ENCODE assay signal across 13 mouse cellular contexts in the genomic region with DNA sequence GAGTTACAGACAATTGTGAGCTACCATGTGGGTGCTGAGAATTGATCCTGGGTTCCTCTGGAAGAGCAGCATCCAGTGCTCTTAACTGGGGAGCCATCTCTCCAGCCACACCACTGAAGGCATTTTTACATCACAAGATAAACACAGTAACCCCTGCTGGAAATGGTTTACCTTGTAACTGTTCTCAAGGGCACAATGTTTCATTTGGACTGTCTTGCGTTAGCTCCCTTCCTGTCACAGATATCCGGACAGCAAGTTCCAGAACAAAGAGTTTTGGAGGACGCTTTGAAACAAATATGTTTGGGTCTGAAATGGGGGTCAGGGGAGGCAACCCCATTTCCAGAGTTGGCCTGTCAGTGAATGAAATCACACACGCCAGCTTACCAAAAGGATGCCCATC. TPM values are rescaled to one million over a fixed set of nuclear protein-coding genes. Genes with fewer than 3 reads are reported as not detected.
DNase-seq lines count a peak whose midpoint lies in the region; TF ChIP-seq lines count a peak whose summit lies in the region.
"Had no signal": no experiment of that assay in that cellular context is flagged by ENCODE, and none has a peak within 500 bp of the region (broad histone marks: within the 10 kb centered on the region; RNA-seq: fewer than 3 reads in every experiment).

No protein-coding gene starts in this region.

- intact Hi-C loops in heart, postnatal 25 days (cut with DNase I) = no loop called here

- no peaks in the 10 kb centered on the region for H3K27me3 ChIP-seq in heart, embryonic 10.5 days (ENCODE audit: insufficient read depth, poor library complexity, severe bottlenecking)
- peaks cover 2% of the 10 kb centered on the region; the same call in 1 of the 2 replicates for H3K27me3 ChIP-seq in E14TG2a.4 (ENCODE audit: insufficient read depth, low read length)
- no peaks in the 10 kb centered on the region for H3K27me3 ChIP-seq in limb, embryonic 10.5 days (ENCODE audit: low read depth, poor library complexity, severe bottlenecking)
- H3K27me3 ChIP-seq: intestine, embryonic 15.5 days had no signal

- DNase-seq in heart, embryonic 10.5 days (ENCODE audit: low spot score) = no peak
- DNase-seq in heart, postnatal 25 days (ENCODE audit: low spot score) = no peak
- DNase-seq in layer of hippocampus, adult 2 months (ENCODE audit: low spot score in 2 of 2) = no peak
- no peak for DNase-seq in layer of hippocampus, adult 11-12 months (ENCODE audit: low spot score)
- DNase-seq in limb, embryonic 10.5 days (ENCODE audit: low spot score) = no peak
- DNase-seq in T-cell, adult 2 months (ENCODE audit: low spot score) = no peak
- DNase-seq: cerebellum, adult 11 months; layer of hippocampus, adult 9-11 months; right cerebral cortex, adult 18-20 months; thymus, adult 18-20 months had no signal

- TF ChIP-seq CTCF in layer of hippocampus, adult 2 months (conservative IDR thresholded peaks at IDR 0.05) = no peak
- TF ChIP-seq CTCF in E14TG2a.4 (conservative IDR thresholded peaks at IDR 0.05; ENCODE audit: low read length) = no peak

- 73% methylated on average over 4 of the region's 4 CpGs for WGBS in heart, embryonic 10.5 days
- 88% methylated on average over 4 of the region's 4 CpGs for WGBS in limb, embryonic 10.5 days

- H3K9me3 ChIP-seq in heart, embryonic 10.5 days = no peaks in the 10 kb centered on the region
- H3K9me3 ChIP-seq in E14TG2a.4 (ENCODE audit: low read length) = no peaks in the 10 kb centered on the region
- H3K9me3 ChIP-seq in limb, embryonic 10.5 days (replicated peaks) = no peaks in the 10 kb centered on the region
- H3K9me3 ChIP-seq: intestine, embryonic 15.5 days had no signal

- no peaks in the 10 kb centered on the region for H3K36me3 ChIP-seq in heart, embryonic 10.5 days
- H3K36me3 ChIP-seq in E14TG2a.4 (ENCODE audit: insufficient read depth, low read length) = no peaks in the 10 kb centered on the region
- H3K36me3 ChIP-seq in limb, embryonic 10.5 days = no peaks in the 10 kb centered on the region
- H3K36me3 ChIP-seq: intestine, embryonic 15.5 days had no signal

- H3K4me1 ChIP-seq in heart, embryonic 10.5 days = peaks cover 39% of the 10 kb centered on the region
- peaks cover 72% of the 10 kb centered on the region for H3K4me1 ChIP-seq in E14TG2a.4 (replicated peaks; ENCODE audit: low read depth, low read length)
- peaks cover 37% of the 10 kb centered on the region for H3K4me1 ChIP-seq in limb, embryonic 10.5 days

- H3K27ac ChIP-seq in heart, embryonic 10.5 days = peak overlapping the region; percentile 85; the same call in 1 of the 2 replicates
- H3K27ac ChIP-seq in layer of hippocampus, adult 2 months = peak overlapping the region; percentile 89; the same call in 1 of the 2 replicates
- H3K27ac ChIP-seq in limb, embryonic 10.5 days = peak overlapping the region; percentile 86; the same call in 1 of the 2 replicates
- H3K27ac ChIP-seq: liver, embryonic 14.5 days had no signal

- H3K4me3 ChIP-seq in heart, embryonic 10.5 days = no peak overlapping the region
- H3K4me3 ChIP-seq in layer of hippocampus, adult 2 months = no peak overlapping the region
- peak overlapping the region; percentile 52 for H3K4me3 ChIP-seq in E14TG2a.4 (replicated peaks; ENCODE audit: low read length)
- H3K4me3 ChIP-seq in limb, embryonic 10.5 days = no peak overlapping the region
- H3K4me3 ChIP-seq: intestine, embryonic 15.5 days had no signal

RNA-seq across cellular contexts. Expression of gene Nfkbia, which starts 46.9 kb away (rescaled TPM):
- polyA plus RNA-seq in heart, embryonic 10.5 days (2016; fragmentation: Nextera tagmentation; extraction: Ambion mirVana) = 36.8 and 44.2 TPM in 2 replicates
- total RNA-seq in heart, postnatal 25 days (2021) = 10 to 100 TPM; 40.8 to 42.7 TPM
- 10 to 100 TPM; 28.1 to 42.5 TPM for total RNA-seq in layer of hippocampus, adult 2 months (2021)
- polyA plus RNA-seq in limb, embryonic 10.5 days (2016; fragmentation: Nextera tagmentation; extraction: Ambion mirVana) = 38.0 and 56.9 TPM in 2 replicates
